Mouse (Mus musculus) left cerebral cortex, postnatal 14 days (tissue): ENCODE measurements around the gene Aph1c. TPM values are rescaled to one million over a fixed set of nuclear protein-coding genes. Genes with fewer than 3 reads are reported as not detected.
"Not testable (repeated sequence)": the region's sequence is repeated elsewhere in the genome, so short reads cannot be mapped to it uniquely, and the experiment has no call there.

Experiments used
- DNase-seq, 2 experiments: peaks; one replicate each; pipeline ENCODE4 v3.0.0; 2021 to 2022; ENCODE audit warnings: low spot score in 2 of 2, mixed read lengths in 1 of 2
- intact Hi-C: fragments of 180-260 bp; cut with DNase I; formaldehyde crosslinking; loops from one replicate; pipeline ENCODE4 v1.15.1; 2025
- long read RNA-seq, 2 experiments: library from polyadenylated mRNA; stranded (forward); transcript quantifications; one replicate each; pipeline ENCODE4 v2.0.0; 2021
- total RNA-seq, 2 experiments: library from RNA; stranded (reverse); gene quantifications; 2 replicates each; pipeline ENCODE4 v1.2.3; 2021

Aph1c gene
- total RNA-seq, result 1 to 10 TPM; 4.6 to 5.0 TPM
- long read RNA-seq, experiment 1, full-length matches to known transcripts, result 4 of 9 reads
- long read RNA-seq, experiment 1, partial matches to known transcripts, result 0 of 9 reads
- long read RNA-seq, experiment 1, other reads (novel, unspliced or antisense), result 5 of 9 reads
- long read RNA-seq, experiment 2, full-length matches to known transcripts, result 1 of 4 reads
- long read RNA-seq, experiment 2, partial matches to known transcripts, result 0 of 4 reads
- long read RNA-seq, experiment 2, other reads (novel, unspliced or antisense), result 3 of 4 reads

- intact Hi-C loops, result loop anchor here (2.0 kb wide), 1 partner anchor 104 kb away; no protein-coding TSS in a partner anchor
- DNase-seq, result peak; percentile 98 to 99
Measured at GRCm38 (mm10) chr9:66834318-66835096, at the start of gene Aph1c. Aph1c (minus strand) TSS chr9:66834726.

- intact Hi-C loops, result no loop called here
- DNase-seq, result no peak
Measured at GRCm38 (mm10) chr9:66883500-66883899, 49.0 kb upstream of the Aph1c start.

- intact Hi-C loops, result no loop called here
- no peak for DNase-seq
Measured at GRCm38 (mm10) chr9:66882406-66882821, 47.9 kb upstream of the Aph1c start.

GRCm38 (mm10) chr9:66881858-66882257 is 47.3 kb upstream of the Aph1c start:
- DNase-seq, result no peak
- intact Hi-C loops, result no loop called here

- DNase-seq, result no peak
- intact Hi-C loops, result no loop called here
Measured at GRCm38 (mm10) chr9:66880752-66881151, 46.2 kb upstream of the Aph1c start.

GRCm38 (mm10) chr9:66879486-66879885 is 45.0 kb upstream of the Aph1c start:
- intact Hi-C loops, result no loop called here
- DNase-seq, result no peak

GRCm38 (mm10) chr9:66878899-66879298 is 44.4 kb upstream of the Aph1c start:
- intact Hi-C loops, result no loop called here
- DNase-seq, result peak in 1 of 2 experiments; percentile 28

- no peak for DNase-seq
- intact Hi-C loops, result no loop called here
Measured at GRCm38 (mm10) chr9:66876577-66876976, 42.1 kb upstream of the Aph1c start.

GRCm38 (mm10) chr9:66874297-66874696 is 39.8 kb upstream of the Aph1c start:
- DNase-seq, result no peak
- intact Hi-C loops, result no loop called here

- DNase-seq, result no peak
- intact Hi-C loops, result no loop called here
Measured at GRCm38 (mm10) chr9:66873531-66873930, 39.0 kb upstream of the Aph1c start.

GRCm38 (mm10) chr9:66873009-66873408 is 38.5 kb upstream of the Aph1c start:
- DNase-seq, intact Hi-C loops: not testable (repeated sequence)

GRCm38 (mm10) chr9:66872015-66872727 is 37.6 kb upstream of the Aph1c start:
- DNase-seq, result no peak
- intact Hi-C loops, result no loop called here

- DNase-seq, result no peak
- intact Hi-C loops, result no loop called here
Measured at GRCm38 (mm10) chr9:66864708-66865107, 30.2 kb upstream of the Aph1c start.

- intact Hi-C loops, result no loop called here
- DNase-seq, result peak in 1 of 2 experiments; percentile 22
Measured at GRCm38 (mm10) chr9:66863456-66863855, 28.9 kb upstream of the Aph1c start.

- intact Hi-C loops, result no loop called here
- DNase-seq, result no peak
Measured at GRCm38 (mm10) chr9:66862202-66862601, 27.7 kb upstream of the Aph1c start.

- DNase-seq, result no peak
- intact Hi-C loops, result no loop called here
Measured at GRCm38 (mm10) chr9:66861104-66861767, 26.7 kb upstream of the Aph1c start.

- intact Hi-C loops, result no loop called here
- DNase-seq, result no peak
Measured at GRCm38 (mm10) chr9:66859523-66859922, 25.0 kb upstream of the Aph1c start.

- intact Hi-C loops, result no loop called here
Measured at GRCm38 (mm10) chr9:66855865-66856264, 21.3 kb upstream of the Aph1c start.

GRCm38 (mm10) chr9:66852592-66852991 is 18.1 kb upstream of the Aph1c start:
- DNase-seq, result no peak
- intact Hi-C loops, result no loop called here

More at GRCm38 (mm10) chr9:66855865-66856264, 21.3 kb upstream of the Aph1c start:
- no peak for DNase-seq

GRCm38 (mm10) chr9:66850966-66851365 is 16.4 kb upstream of the Aph1c start:
- intact Hi-C loops, result no loop called here
- DNase-seq, result no peak
